Mouse (Mus musculus): Measurements from ENCODE around the gene Rrp7a.

The Rrp7a gene

GRCm38 (mm10) chr15:83111874-83112273 lies 10.7 kb downstream of the Rrp7a start:
- DNase-seq (ENCODE audit: low spot score): no peak

- no peak for DNase-seq (ENCODE audit: low spot score)
Measured at GRCm38 (mm10) chr15:83111290-83111689, 11.3 kb downstream of the Rrp7a start.

- DNase-seq (ENCODE audit: low spot score): no peak
Measured at GRCm38 (mm10) chr15:83107814-83108213, 14.8 kb downstream of the Rrp7a start.

GRCm38 (mm10) chr15:83106426-83106825 lies 16.2 kb downstream of the Rrp7a start:
- no peak for DNase-seq (ENCODE audit: low spot score)

- no peak for DNase-seq (ENCODE audit: low spot score)
Measured at GRCm38 (mm10) chr15:83103111-83103510, 19.5 kb downstream of the Rrp7a start.

GRCm38 (mm10) chr15:83100332-83100662 lies 22.3 kb downstream of the Rrp7a start:
- DNase-seq (ENCODE audit: low spot score): no peak

GRCm38 (mm10) chr15:83099533-83100331 lies 22.9 kb downstream of the Rrp7a start:
- DNase-seq (ENCODE audit: low spot score): peak; percentile 85

- DNase-seq (ENCODE audit: low spot score): no peak
Measured at GRCm38 (mm10) chr15:83095950-83096349, 26.7 kb downstream of the Rrp7a start.

- DNase-seq (ENCODE audit: low spot score): no peak
Measured at GRCm38 (mm10) chr15:83093687-83094086, 28.9 kb downstream of the Rrp7a start.

- no peak for DNase-seq (ENCODE audit: low spot score)
Measured at GRCm38 (mm10) chr15:83090874-83091273, 31.7 kb downstream of the Rrp7a start.

- no peak for DNase-seq (ENCODE audit: low spot score)
Measured at GRCm38 (mm10) chr15:83089429-83089605, 33.3 kb downstream of the Rrp7a start, which contains the start of gene Serhl. Gene Serhl (plus strand): TSS chr15:83089506.

- DNase-seq (ENCODE audit: low spot score): no peak
Measured at GRCm38 (mm10) chr15:83088495-83089428, 33.8 kb downstream of the Rrp7a start.

- DNase-seq (ENCODE audit: low spot score): no peak
Measured at GRCm38 (mm10) chr15:83086636-83087328, 35.8 kb downstream of the Rrp7a start.

- DNase-seq (ENCODE audit: low spot score): no peak
Measured at GRCm38 (mm10) chr15:83085901-83086300, 36.7 kb downstream of the Rrp7a start.

GRCm38 (mm10) chr15:83084022-83084640 lies 38.5 kb downstream of the Rrp7a start:
- DNase-seq (ENCODE audit: low spot score): no peak

GRCm38 (mm10) chr15:83083530-83083929 lies 39.1 kb downstream of the Rrp7a start:
- DNase-seq (ENCODE audit: low spot score): no peak

- DNase-seq (ENCODE audit: low spot score): no peak
Measured at GRCm38 (mm10) chr15:83075607-83076525, 46.7 kb downstream of the Rrp7a start.

GRCm38 (mm10) chr15:83074179-83074578 lies 48.4 kb downstream of the Rrp7a start:
- no peak for DNase-seq (ENCODE audit: low spot score)

GRCm38 (mm10) chr15:83071752-83072151 lies 50.8 kb downstream of the Rrp7a start:
- no peak for DNase-seq (ENCODE audit: low spot score)

- no peak for DNase-seq (ENCODE audit: low spot score)
Measured at GRCm38 (mm10) chr15:83070942-83071341, 51.7 kb downstream of the Rrp7a start.

- no peak for DNase-seq (ENCODE audit: low spot score)
Measured at GRCm38 (mm10) chr15:83068270-83068669, 54.3 kb downstream of the Rrp7a start.
